Mouse (Mus musculus): ENCODE data around the gene Slc22a5.
"Not testable (repeated sequence)": the region's sequence is repeated elsewhere in the genome, so short reads cannot be mapped to it uniquely, and the experiment has no call there.

Slc22a5 gene

GRCm38 (mm10) chr11:53891505-53892451 is at the start of gene Slc22a5:
Gene Slc22a5, minus strand, starts transcription at chr11:53891660.
- DNase-seq (ENCODE audit: low spot score), result peak; percentile 99

GRCm38 (mm10) chr11:53931944-53932318 is 40.5 kb upstream of the Slc22a5 start:
- not testable (repeated sequence) for DNase-seq (ENCODE audit: low spot score)

- peak; percentile 81 for DNase-seq (ENCODE audit: low spot score)
Observed at GRCm38 (mm10) chr11:53931091-53931943, 39.9 kb upstream of the Slc22a5 start.

GRCm38 (mm10) chr11:53929741-53930140 is 38.3 kb upstream of the Slc22a5 start:
- no peak for DNase-seq (ENCODE audit: low spot score)

- no peak for DNase-seq (ENCODE audit: low spot score)
Observed at GRCm38 (mm10) chr11:53928585-53928984, 37.1 kb upstream of the Slc22a5 start.

- no peak for DNase-seq (ENCODE audit: low spot score)
Observed at GRCm38 (mm10) chr11:53926303-53926702, 34.8 kb upstream of the Slc22a5 start.

GRCm38 (mm10) chr11:53918851-53919250 is 27.4 kb upstream of the Slc22a5 start:
- no peak for DNase-seq (ENCODE audit: low spot score)

GRCm38 (mm10) chr11:53911011-53911410 is 19.6 kb upstream of the Slc22a5 start:
- peak; percentile 84 for DNase-seq (ENCODE audit: low spot score)

GRCm38 (mm10) chr11:53908686-53909085 is 17.2 kb upstream of the Slc22a5 start:
- no peak for DNase-seq (ENCODE audit: low spot score)

GRCm38 (mm10) chr11:53904534-53904925 is 13.1 kb upstream of the Slc22a5 start:
- DNase-seq (ENCODE audit: low spot score), result no peak

- peak; percentile 50 for DNase-seq (ENCODE audit: low spot score)
Observed at GRCm38 (mm10) chr11:53903781-53904533, 12.5 kb upstream of the Slc22a5 start.

GRCm38 (mm10) chr11:53902741-53903140 is 11.3 kb upstream of the Slc22a5 start:
- no peak for DNase-seq (ENCODE audit: low spot score)

- DNase-seq (ENCODE audit: low spot score), result no peak
Observed at GRCm38 (mm10) chr11:53900991-53901390, 9.5 kb upstream of the Slc22a5 start.

- no peak for DNase-seq (ENCODE audit: low spot score)
Observed at GRCm38 (mm10) chr11:53899981-53900380, 8.5 kb upstream of the Slc22a5 start.

GRCm38 (mm10) chr11:53899004-53899403 is 7.5 kb upstream of the Slc22a5 start:
- no peak for DNase-seq (ENCODE audit: low spot score)

- no peak for DNase-seq (ENCODE audit: low spot score)
Observed at GRCm38 (mm10) chr11:53896935-53897334, 5.5 kb upstream of the Slc22a5 start.

- no peak for DNase-seq (ENCODE audit: low spot score)
Observed at GRCm38 (mm10) chr11:53893451-53893850, 2.0 kb upstream of the Slc22a5 start.

GRCm38 (mm10) chr11:53892716-53893416 is 1.4 kb upstream of the Slc22a5 start:
- DNase-seq (ENCODE audit: low spot score), result no peak

- no peak for DNase-seq (ENCODE audit: low spot score)
Observed at GRCm38 (mm10) chr11:53890906-53891504, 455 bp downstream of the Slc22a5 start.

- DNase-seq (ENCODE audit: low spot score), result no peak
Observed at GRCm38 (mm10) chr11:53890225-53890624, 1.2 kb downstream of the Slc22a5 start.

- no peak for DNase-seq (ENCODE audit: low spot score)
Observed at GRCm38 (mm10) chr11:53889091-53889645, 2.3 kb downstream of the Slc22a5 start.
